8 mouse cellular contexts compared by ENCODE assay signal in genomic region chr6:148248625-148249024, GRCm38 (mm10). TPM values are rescaled to one million over a fixed set of nuclear protein-coding genes. Genes with fewer than 3 reads are reported as not detected.
A peak's percentile ranks its signal among the peaks of the same experiment; 100 is the strongest.
DNase-seq lines count a peak whose midpoint lies in the region; ATAC-seq and TF ChIP-seq lines count a peak whose summit lies in the region.

No protein-coding gene starts in this region.

- no peak overlapping the region for H3K4me3 ChIP-seq in midbrain, embryonic 13.5 days (replicated peaks)
- H3K4me3 ChIP-seq in midbrain, embryonic 10.5 days = no peak overlapping the region
- no peak overlapping the region for H3K4me3 ChIP-seq in limb, embryonic 14.5 days (replicated peaks; ENCODE audit: low read length)

- peaks cover 15% of the 10 kb centered on the region; the same call in 1 of the 2 replicates for H3K4me1 ChIP-seq in midbrain, embryonic 13.5 days (replicated peaks)
- peaks cover 19% of the 10 kb centered on the region for H3K4me1 ChIP-seq in midbrain, embryonic 10.5 days
- no peaks in the 10 kb centered on the region for H3K4me1 ChIP-seq in limb, embryonic 14.5 days (ENCODE audit: control insufficient read depth, insufficient read depth, low read length)

- no peak overlapping the region for H3K27ac ChIP-seq in midbrain, embryonic 13.5 days
- no peak overlapping the region for H3K27ac ChIP-seq in midbrain, embryonic 10.5 days (replicated peaks)
- H3K27ac ChIP-seq in limb, embryonic 14.5 days (replicated peaks; ENCODE audit: low read depth, low read length) = no peak overlapping the region

- peak; percentile 71 for DNase-seq in embryo, embryonic 10 days (ENCODE audit: low spot score)
- no peak for DNase-seq in embryo, embryonic 9.5 days (ENCODE audit: extremely low spot score)
- no peak for DNase-seq in midbrain, embryonic 10.5 days (ENCODE audit: low spot score)
- DNase-seq in adrenal gland, postnatal 10 days = peak; percentile 70
- peak; percentile 8 for DNase-seq in gonadal fat pad, adult 2 months (ENCODE audit: low read depth)
- peak; percentile 85 for DNase-seq in limb, embryonic 14.5 days (ENCODE audit: low spot score)
- DNase-seq in skeletal muscle tissue, adult 2 months (ENCODE audit: low read depth, low spot score) = peak; percentile 18

- ATAC-seq in midbrain, embryonic 13.5 days = 0 out of 2 replicates have a peak, but pooled peaks have one; percentile 43
- ATAC-seq in limb, embryonic 14.5 days (ENCODE audit: low FRiP score, low read depth) = no peak

- H3K9ac ChIP-seq in midbrain, embryonic 13.5 days (replicated peaks) = no peak overlapping the region
- no peak overlapping the region for H3K9ac ChIP-seq in limb, embryonic 14.5 days (ENCODE audit: low read depth, low read length, severe bottlenecking)

- WGBS in midbrain, embryonic 13.5 days = 44% methylated on average over 2 of the region's 2 CpGs
- WGBS in midbrain, embryonic 10.5 days = 68% methylated on average over 2 of the region's 2 CpGs
- 53% methylated on average over 2 of the region's 2 CpGs for WGBS in limb, embryonic 14.5 days

- no peak for TF ChIP-seq POLR2A in limb, embryonic 14.5 days (IDR thresholded peaks at IDR 0.05; ENCODE audit: borderline replicate concordance, extremely low read depth, insufficient read depth, insufficient read length)

- H3K4me2 ChIP-seq in midbrain, embryonic 13.5 days (replicated peaks) = no peak overlapping the region
- no peak overlapping the region for H3K4me2 ChIP-seq in limb, embryonic 14.5 days (replicated peaks; ENCODE audit: low read depth, low read length, severe bottlenecking)

- no peaks in the 10 kb centered on the region for H3K36me3 ChIP-seq in midbrain, embryonic 13.5 days
- H3K36me3 ChIP-seq in midbrain, embryonic 10.5 days = no peaks in the 10 kb centered on the region
- no peaks in the 10 kb centered on the region for H3K36me3 ChIP-seq in limb, embryonic 14.5 days (ENCODE audit: control insufficient read depth, insufficient read depth, low read length)

- no peaks in the 10 kb centered on the region for H3K9me3 ChIP-seq in midbrain, embryonic 13.5 days
- H3K9me3 ChIP-seq in midbrain, embryonic 10.5 days (replicated peaks) = no peaks in the 10 kb centered on the region
- H3K9me3 ChIP-seq in limb, embryonic 14.5 days (ENCODE audit: control insufficient read depth, low read length) = no peaks in the 10 kb centered on the region

- no peaks in the 10 kb centered on the region for H3K27me3 ChIP-seq in midbrain, embryonic 13.5 days
- H3K27me3 ChIP-seq in midbrain, embryonic 10.5 days (ENCODE audit: low read depth, poor library complexity, severe bottlenecking) = no peaks in the 10 kb centered on the region
- no peaks in the 10 kb centered on the region for H3K27me3 ChIP-seq in limb, embryonic 14.5 days (ENCODE audit: control insufficient read depth, insufficient read depth, low read length)

RNA-seq across cellular contexts. Expression of gene Ergic2, which starts 36.5 kb away (rescaled TPM):
- polyA plus RNA-seq in midbrain, embryonic 13.5 days (2015; fragmentation: Nextera tagmentation; extraction: Ambion mirVana) = 190 and 235 TPM in 2 replicates
- 187 and 203 TPM in 2 replicates for polyA plus RNA-seq in midbrain, embryonic 10.5 days (2016; fragmentation: Nextera tagmentation; extraction: Ambion mirVana)
- 10 to 100 TPM; 67.7 to 71.7 TPM for total RNA-seq in adrenal gland, postnatal 10 days (2021)
- polyA plus RNA-seq in gonadal fat pad, adult 2 months (2012; rRNA removed) = 54.5 and 62.9 TPM in 2 replicates
- polyA plus RNA-seq in limb, embryonic 14.5 days (2012; rRNA removed) = 99.4 and 112 TPM in 2 replicates
- polyA plus RNA-seq in limb, embryonic 14.5 days (2014; fragmentation: Nextera tagmentation; extraction: Ambion mirVana) = 187 and 196 TPM in 2 replicates

Comparison
In these comparisons a context has a peak if more than half of its experiments do, and no peak if none do; other contexts are left out.
1. DNase-seq: peak in embryo, embryonic 10 days (single experiment), adrenal gland, postnatal 10 days (single experiment), gonadal fat pad, adult 2 months (single experiment), limb, embryonic 14.5 days (single experiment) and skeletal muscle tissue, adult 2 months (single experiment); none in embryo, embryonic 9.5 days (single experiment) and midbrain, embryonic 10.5 days (single experiment).